Mouse (Mus musculus) retina, postnatal 1 day (tissue): ENCODE results near the gene Ylpm1.

ENCODE experiments used
- DNase-seq: peaks from one replicate; pipeline ENCODE4 v3.0.0-alpha.2; 2012

Gene Ylpm1

GRCm38 (mm10) chr12:85110698-85111592 is 114.8 kb downstream of the Ylpm1 start, which contains the start of the genes Prox2 and Dlst:
Gene Prox2, minus strand, starts transcription at chr12:85110759.
Gene Dlst, plus strand, starts transcription at chr12:85110833.
- DNase-seq, result peak; percentile 92

GRCm38 (mm10) chr12:85112550-85113251 is 116.6 kb downstream of the Ylpm1 start:
- no peak for DNase-seq

- no peak for DNase-seq
Measured at GRCm38 (mm10) chr12:85113337-85113736, 117.2 kb downstream of the Ylpm1 start.

- DNase-seq, result no peak
Measured at GRCm38 (mm10) chr12:85113917-85114316, 117.8 kb downstream of the Ylpm1 start.

GRCm38 (mm10) chr12:85115678-85116077 is 119.6 kb downstream of the Ylpm1 start:
- no peak for DNase-seq
